Mouse (Mus musculus): ENCODE measurements around the gene Arnt2. TPM values are rescaled to one million over a fixed set of nuclear protein-coding genes. Genes with fewer than 3 reads are reported as not detected.

Arnt2 gene
- polyA plus RNA-seq, 1 experiment from 2014 or later, result 27.8 TPM

- H3K27ac ChIP-seq, result no peak overlapping the region
- H3K4me3 ChIP-seq, result no peak overlapping the region
- H3K27me3 ChIP-seq, result no peaks in the 10 kb centered on the region
- no peak for ATAC-seq (ENCODE audit: insufficient number of reproducible peaks, insufficient read depth, low FRiP score, low TSS enrichment)
- no peak overlapping the region for H3K4me2 ChIP-seq (replicated peaks)
- no peak overlapping the region for H3K9ac ChIP-seq
- H3K4me1 ChIP-seq, result no peaks in the 10 kb centered on the region
- H3K9me3 ChIP-seq, result no peaks in the 10 kb centered on the region
- 96% methylated on average over 2 of the region's 2 CpGs for WGBS
- peaks cover 35% of the 10 kb centered on the region for H3K36me3 ChIP-seq
These were observed 158.3 kb downstream of the Arnt2 start for GRCm38 (mm10) chr7:84251667-84252066.

DNA sequence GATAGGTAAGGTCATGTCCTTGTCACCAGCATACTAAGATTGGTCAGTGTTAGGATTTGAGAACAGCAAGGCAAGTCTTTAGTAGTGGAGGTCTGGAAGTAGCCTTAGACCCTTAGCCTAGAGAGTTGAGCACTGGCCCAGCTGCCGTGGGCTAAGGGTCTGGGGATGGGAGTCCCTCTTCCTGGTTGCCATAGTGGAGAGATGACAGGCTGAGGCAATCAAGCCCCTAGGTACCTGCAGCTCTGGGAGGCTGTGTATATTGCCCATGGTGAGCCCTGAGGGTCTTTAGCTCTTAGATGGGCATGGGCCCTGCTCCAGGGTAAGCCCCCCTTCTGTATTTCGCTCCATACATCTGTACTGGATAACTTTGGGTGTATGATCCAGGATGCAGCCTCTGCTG is 159.2 kb downstream of the Arnt2 start:
- no peak for ATAC-seq (ENCODE audit: insufficient number of reproducible peaks, insufficient read depth, low FRiP score, low TSS enrichment)
- Histone ChIP-seq H3K9ac (no peak overlapping the region), H3K4me2 (replicated peaks) (no peak overlapping the region), H3K4me3 (no peak overlapping the region), H3K4me1 (no peaks in the 10 kb centered on the region), H3K9me3 (no peaks in the 10 kb centered on the region), H3K27ac (no peak overlapping the region), H3K36me3 (peaks cover 35% of the 10 kb centered on the region), H3K27me3 (no peaks in the 10 kb centered on the region)
- 88% methylated on average over 2 of the region's 2 CpGs for WGBS

GRCm38 (mm10) chr7:84249951-84250350 is 160.0 kb downstream of the Arnt2 start:
- H3K36me3 ChIP-seq, result peaks cover 35% of the 10 kb centered on the region

GRCm38 (mm10) chr7:84249381-84249780 is 160.6 kb downstream of the Arnt2 start:
- Histone ChIP-seq H3K9ac (no peak overlapping the region), H3K27me3 (no peaks in the 10 kb centered on the region), H3K36me3 (peaks cover 35% of the 10 kb centered on the region), H3K9me3 (no peaks in the 10 kb centered on the region), H3K4me2 (replicated peaks) (no peak overlapping the region), H3K27ac (no peak overlapping the region), H3K4me1 (no peaks in the 10 kb centered on the region), H3K4me3 (no peak overlapping the region)
- no peak for ATAC-seq (ENCODE audit: insufficient number of reproducible peaks, insufficient read depth, low FRiP score, low TSS enrichment)
- 52% methylated on average over 7 of the region's 7 CpGs for WGBS

More at GRCm38 (mm10) chr7:84249951-84250350, 160.0 kb downstream of the Arnt2 start:
- no peaks in the 10 kb centered on the region for H3K27me3 ChIP-seq
- no peaks in the 10 kb centered on the region for H3K9me3 ChIP-seq
- no peak overlapping the region for H3K9ac ChIP-seq
- H3K4me1 ChIP-seq, result no peaks in the 10 kb centered on the region
- no peak overlapping the region for H3K4me3 ChIP-seq
- ATAC-seq (ENCODE audit: insufficient number of reproducible peaks, insufficient read depth, low FRiP score, low TSS enrichment), result no peak
- 89% methylated on average over 8 of the region's 8 CpGs for WGBS
- no peak overlapping the region for H3K27ac ChIP-seq
- no peak overlapping the region for H3K4me2 ChIP-seq (replicated peaks)

GRCm38 (mm10) chr7:84247960-84248665 is 161.9 kb downstream of the Arnt2 start:
- Histone ChIP-seq H3K27me3 (no peaks in the 10 kb centered on the region), H3K36me3 (peaks cover 29% of the 10 kb centered on the region), H3K27ac (no peak overlapping the region), H3K9ac (no peak overlapping the region), H3K4me2 (replicated peaks) (no peak overlapping the region), H3K4me3 (no peak overlapping the region), H3K4me1 (no peaks in the 10 kb centered on the region), H3K9me3 (no peaks in the 10 kb centered on the region)
- ATAC-seq (ENCODE audit: insufficient number of reproducible peaks, insufficient read depth, low FRiP score, low TSS enrichment), result no peak
- 37% methylated on average over 3 of the region's 3 CpGs for WGBS

DNA sequence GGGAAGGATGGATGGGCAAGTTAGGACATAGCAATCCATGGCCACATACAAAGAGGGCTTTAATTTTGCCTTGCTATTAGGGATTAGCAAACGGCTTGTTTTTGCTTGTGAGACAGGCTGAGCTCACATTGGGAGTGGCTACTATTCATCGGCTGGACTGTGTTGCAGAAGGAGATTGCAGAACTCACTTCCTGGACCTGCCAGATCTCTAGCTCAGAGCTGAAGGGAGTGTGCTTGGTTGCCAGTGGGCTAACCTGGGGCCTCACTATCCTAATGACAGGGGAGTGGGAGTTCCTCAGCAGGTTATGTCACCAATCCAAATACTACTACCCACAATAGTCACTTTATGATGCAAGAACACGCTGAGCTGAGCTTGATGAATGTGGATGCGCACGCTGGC is 163.1 kb downstream of the Arnt2 start:
- no peak for ATAC-seq (ENCODE audit: insufficient number of reproducible peaks, insufficient read depth, low FRiP score, low TSS enrichment)
- no peaks in the 10 kb centered on the region for H3K27me3 ChIP-seq
- H3K4me1 ChIP-seq, result no peaks in the 10 kb centered on the region
- no peak overlapping the region for H3K9ac ChIP-seq
- no peak overlapping the region for H3K4me2 ChIP-seq (replicated peaks)
- H3K9me3 ChIP-seq, result no peaks in the 10 kb centered on the region
- WGBS, result 85% methylated on average over 5 of the region's 5 CpGs
- no peak overlapping the region for H3K4me3 ChIP-seq
- H3K27ac ChIP-seq, result no peak overlapping the region
- peaks cover 19% of the 10 kb centered on the region for H3K36me3 ChIP-seq

DNA sequence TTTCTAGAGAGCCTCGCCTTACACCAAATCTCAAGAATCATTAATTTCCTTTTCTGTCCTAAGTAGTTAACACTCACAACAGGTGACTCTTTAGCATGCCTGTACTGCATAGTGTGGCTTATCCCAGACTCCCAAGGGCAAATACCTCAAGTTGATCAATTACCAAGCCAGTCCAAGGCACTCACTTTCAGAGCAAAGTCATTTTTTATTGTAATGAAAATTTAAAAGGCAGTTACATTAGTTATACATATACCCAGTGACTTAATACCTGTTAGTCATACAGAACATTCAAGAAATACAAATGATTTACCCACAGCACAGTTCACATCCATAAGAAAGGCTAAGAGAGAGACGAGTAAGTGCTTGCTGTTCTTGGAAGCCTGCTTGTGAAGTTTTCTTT is 163.9 kb downstream of the Arnt2 start:
- Histone ChIP-seq H3K9ac (no peak overlapping the region), H3K9me3 (no peaks in the 10 kb centered on the region), H3K27me3 (no peaks in the 10 kb centered on the region), H3K36me3 (peaks cover 12% of the 10 kb centered on the region), H3K4me1 (no peaks in the 10 kb centered on the region), H3K4me3 (no peak overlapping the region), H3K4me2 (replicated peaks) (no peak overlapping the region), H3K27ac (no peak overlapping the region)
- no peak for ATAC-seq (ENCODE audit: insufficient number of reproducible peaks, insufficient read depth, low FRiP score, low TSS enrichment)
- 92% methylated on average over 2 of the region's 2 CpGs for WGBS

DNA sequence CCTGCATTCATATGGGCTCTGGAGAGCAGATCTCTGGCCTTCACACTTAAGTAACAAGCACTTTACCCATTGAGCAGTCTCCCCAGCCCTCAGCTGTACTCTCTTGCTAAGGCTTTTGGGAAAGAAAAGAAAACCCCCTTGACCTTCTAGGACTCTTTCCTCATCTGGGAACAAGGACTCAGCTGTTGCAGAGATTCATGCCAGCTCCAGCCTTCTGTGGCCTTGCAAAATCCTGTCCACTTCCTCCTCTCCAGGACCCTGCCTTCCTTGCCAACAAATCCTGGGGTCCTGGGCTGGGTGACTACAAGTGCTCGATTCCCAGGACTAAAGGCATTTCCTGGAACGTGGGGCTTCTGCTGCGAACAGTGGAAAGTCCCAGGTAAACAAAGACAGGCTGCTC is 169.6 kb downstream of the Arnt2 start:
- WGBS, result 71% methylated on average over 3 of the region's 3 CpGs
- no peaks in the 10 kb centered on the region for H3K9me3 ChIP-seq
- no peaks in the 10 kb centered on the region for H3K36me3 ChIP-seq
- ATAC-seq (ENCODE audit: insufficient number of reproducible peaks, insufficient read depth, low FRiP score, low TSS enrichment), result no peak
- no peak overlapping the region for H3K9ac ChIP-seq
- no peaks in the 10 kb centered on the region for H3K4me1 ChIP-seq
- H3K4me3 ChIP-seq, result no peak overlapping the region
- H3K27ac ChIP-seq, result no peak overlapping the region
- H3K4me2 ChIP-seq (replicated peaks), result no peak overlapping the region
- H3K27me3 ChIP-seq, result no peaks in the 10 kb centered on the region

GRCm38 (mm10) chr7:84237655-84238054 is 172.3 kb downstream of the Arnt2 start:
- no peaks in the 10 kb centered on the region for H3K4me1 ChIP-seq
- 56% methylated on average over 4 of the region's 4 CpGs for WGBS
- H3K27ac ChIP-seq, result no peak overlapping the region
- H3K9ac ChIP-seq, result no peak overlapping the region
- H3K4me3 ChIP-seq, result no peak overlapping the region
- no peaks in the 10 kb centered on the region for H3K9me3 ChIP-seq
- no peaks in the 10 kb centered on the region for H3K27me3 ChIP-seq
- H3K4me2 ChIP-seq (replicated peaks), result no peak overlapping the region
- ATAC-seq (ENCODE audit: insufficient number of reproducible peaks, insufficient read depth, low FRiP score, low TSS enrichment), result no peak
- no peaks in the 10 kb centered on the region for H3K36me3 ChIP-seq

DNA sequence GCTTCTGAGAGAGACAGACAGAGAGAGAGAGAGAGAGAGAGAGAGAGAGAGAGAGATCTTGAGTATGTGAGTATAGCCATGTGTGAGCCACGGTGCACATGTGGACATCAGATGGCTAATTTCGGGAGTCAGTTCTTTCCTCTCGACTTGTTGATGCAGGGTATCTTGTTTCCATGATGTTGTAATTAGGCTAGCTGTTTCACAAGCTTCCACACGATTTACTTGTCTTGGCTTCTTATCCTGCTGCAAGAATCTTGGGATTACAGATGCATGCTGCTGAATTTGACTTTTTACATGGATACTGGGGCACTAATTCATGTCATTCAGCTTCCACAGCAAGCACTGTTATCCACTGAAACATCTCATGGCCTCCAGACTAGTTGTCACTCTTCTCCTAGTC is 178.6 kb downstream of the Arnt2 start:
- Histone ChIP-seq H3K9ac (no peak overlapping the region), H3K27me3 (no peaks in the 10 kb centered on the region), H3K27ac (no peak overlapping the region), H3K4me2 (replicated peaks) (no peak overlapping the region), H3K4me3 (no peak overlapping the region), H3K4me1 (0 out of 2 replicates have a peak, but pooled peaks cover 3% of the 10 kb centered on the region), H3K9me3 (no peaks in the 10 kb centered on the region), H3K36me3 (no peaks in the 10 kb centered on the region)
- no peak for ATAC-seq (ENCODE audit: insufficient number of reproducible peaks, insufficient read depth, low FRiP score, low TSS enrichment)
- 37% methylated on average over 4 of the region's 4 CpGs for WGBS

DNA sequence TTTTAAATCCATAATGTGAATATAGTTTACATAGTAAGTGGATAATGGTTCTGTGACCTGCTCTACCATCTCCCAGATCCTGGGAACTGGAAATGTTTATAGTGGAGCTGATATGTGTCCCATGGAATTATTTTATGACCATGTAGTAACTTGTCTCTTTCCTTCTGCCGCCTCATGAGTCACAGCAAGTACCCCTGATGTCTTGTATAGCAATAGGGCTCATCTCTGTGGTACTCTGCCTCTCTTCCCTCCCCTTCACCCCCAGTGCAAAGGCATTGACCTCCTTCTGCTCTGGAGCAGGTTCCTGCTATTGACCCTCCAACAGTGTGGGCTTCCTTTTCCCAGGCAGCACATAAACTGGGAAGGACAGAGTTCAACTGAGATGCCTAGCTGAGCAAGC is 182.3 kb downstream of the Arnt2 start:
- Histone ChIP-seq H3K4me3 (no peak overlapping the region), H3K4me1 (0 out of 2 replicates have a peak, but pooled peaks cover 3% of the 10 kb centered on the region), H3K9me3 (no peaks in the 10 kb centered on the region), H3K4me2 (replicated peaks) (no peak overlapping the region), H3K27ac (no peak overlapping the region), H3K36me3 (no peaks in the 10 kb centered on the region), H3K27me3 (no peaks in the 10 kb centered on the region), H3K9ac (no peak overlapping the region)
- no peak for ATAC-seq (ENCODE audit: insufficient number of reproducible peaks, insufficient read depth, low FRiP score, low TSS enrichment)
- 85% methylated on average over 1 of the region's 1 CpGs for WGBS

DNA sequence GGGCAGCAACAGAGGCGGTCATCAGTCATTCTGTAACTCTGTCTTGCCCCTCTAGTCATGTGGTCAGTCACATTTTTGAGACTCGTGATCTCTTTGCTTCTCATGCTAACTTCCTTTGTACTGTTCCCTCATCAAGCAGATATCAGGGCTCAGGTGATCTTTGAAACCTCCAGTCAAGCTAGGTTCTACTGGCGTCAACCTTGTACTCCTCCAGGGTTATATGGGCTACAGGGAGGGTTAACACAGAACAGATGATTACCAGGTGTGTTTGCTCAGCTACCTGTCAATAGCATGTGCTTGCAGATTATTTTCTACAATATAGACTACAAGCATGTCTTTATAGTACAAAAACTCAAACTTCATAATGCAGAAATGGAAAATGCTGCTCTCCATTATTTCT is 183.1 kb downstream of the Arnt2 start:
- Histone ChIP-seq H3K27ac (no peak overlapping the region), H3K4me1 (0 out of 2 replicates have a peak, but pooled peaks cover 3% of the 10 kb centered on the region), H3K36me3 (no peaks in the 10 kb centered on the region), H3K4me2 (replicated peaks) (no peak overlapping the region), H3K9me3 (no peaks in the 10 kb centered on the region), H3K4me3 (no peak overlapping the region), H3K9ac (no peak overlapping the region), H3K27me3 (no peaks in the 10 kb centered on the region)
- ATAC-seq (ENCODE audit: insufficient number of reproducible peaks, insufficient read depth, low FRiP score, low TSS enrichment), result no peak
- 85% methylated on average over 3 of the region's 3 CpGs for WGBS
